Mouse (Mus musculus): Measurements from ENCODE around the gene Ttc19.
"Not testable (repeated sequence)": the region's sequence is repeated elsewhere in the genome, so short reads cannot be mapped to it uniquely, and the experiment has no call there.

Gene Ttc19

DNA sequence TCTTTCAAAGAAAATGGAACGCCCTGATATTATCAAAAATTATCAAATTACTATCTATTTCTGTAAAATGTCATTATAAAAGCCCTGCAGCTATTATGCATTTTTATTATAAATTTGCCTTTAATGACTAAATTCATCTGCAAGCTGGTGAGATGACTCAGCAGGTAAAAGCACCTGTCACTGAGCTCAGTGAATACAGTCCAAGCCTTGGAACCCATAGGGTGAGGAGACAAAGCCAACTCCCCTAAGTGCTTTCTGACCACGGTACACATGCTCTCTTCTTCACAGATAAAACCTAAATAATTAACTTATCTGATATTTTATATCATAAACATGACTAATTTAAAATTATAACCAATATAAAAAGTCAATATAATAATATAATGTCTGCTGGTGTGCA, 90.5 kb downstream of the Ttc19 start:
- in situ Hi-C loops (cut with MboI; ENCODE audit: low pct_unique_long_range_greater_than_20kb in 1 of 2, low sequenced_read_pairs in 2 of 2, unreplicated experiment in 1 of 2) = no loop called here

DNA sequence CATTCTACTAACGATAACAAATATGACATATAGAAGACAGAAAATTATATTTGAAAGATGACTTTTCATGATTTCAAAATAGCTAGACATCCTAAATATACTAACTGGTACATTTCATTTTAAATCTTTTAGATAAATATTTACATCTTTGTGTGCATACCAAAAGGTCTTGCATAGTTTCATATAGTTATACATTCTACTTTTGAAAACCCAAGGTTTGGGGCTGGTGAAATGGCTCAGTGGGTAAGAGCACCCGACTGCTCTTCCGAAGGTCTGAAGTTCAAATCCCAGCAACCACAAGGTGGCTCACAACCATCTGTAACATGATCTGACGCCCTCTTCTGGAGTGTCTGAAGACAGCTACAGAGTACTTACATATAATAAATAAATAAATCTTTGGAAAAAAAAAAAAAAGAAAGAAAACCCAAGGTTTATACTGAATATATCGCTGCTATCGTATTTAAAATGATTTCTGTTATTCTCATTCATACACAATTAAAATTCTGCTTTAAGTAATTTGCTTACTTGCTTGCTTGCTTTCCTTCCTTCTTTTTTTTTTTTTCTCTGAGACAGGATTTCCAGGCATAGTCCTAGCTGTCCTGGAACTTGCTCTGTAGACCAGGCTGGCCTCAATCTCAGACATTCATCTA, 96.1 kb downstream of the Ttc19 start:
- in situ Hi-C loops (cut with MboI; ENCODE audit: low pct_unique_long_range_greater_than_20kb in 1 of 2, low sequenced_read_pairs in 2 of 2, unreplicated experiment in 1 of 2) = not testable (repeated sequence)
